Mouse (Mus musculus): Measurements from ENCODE around the gene Abat. TPM values are rescaled to one million over a fixed set of nuclear protein-coding genes. Genes with fewer than 3 reads are reported as not detected.

The Abat gene
- polyA plus RNA-seq, 1 experiment from 2014 or later, result 36.1 TPM

- Histone ChIP-seq H3K4me2 (replicated peaks) (no peak overlapping the region), H3K4me3 (no peak overlapping the region), H3K36me3 (peaks cover 19% of the 10 kb centered on the region), H3K4me1 (peaks cover 42% of the 10 kb centered on the region), H3K9me3 (no peaks in the 10 kb centered on the region), H3K27ac (no peak overlapping the region), H3K27me3 (0 out of 2 replicates have a peak, but pooled peaks cover 7% of the 10 kb centered on the region), H3K9ac (no peak overlapping the region)
- 61% methylated on average over 2 of the region's 2 CpGs for WGBS
- ATAC-seq (ENCODE audit: low FRiP score, low read depth), result no peak
These were observed 155.2 kb downstream of the Abat start for GRCm38 (mm10) chr16:8668386-8668785.

GRCm38 (mm10) chr16:8669432-8669831 lies 156.2 kb downstream of the Abat start:
- WGBS, result 62% methylated on average over 5 of the region's 5 CpGs
- peak overlapping the region; percentile 75 for H3K9ac ChIP-seq
- peaks cover 14% of the 10 kb centered on the region; the same call in 1 of the 2 replicates for H3K36me3 ChIP-seq
- H3K4me1 ChIP-seq, result peaks cover 42% of the 10 kb centered on the region
- H3K27ac ChIP-seq, result no peak overlapping the region; the same call in 1 of the 2 replicates
- H3K9me3 ChIP-seq, result no peaks in the 10 kb centered on the region
- peak overlapping the region; percentile 61 for H3K4me3 ChIP-seq
- peak overlapping the region; percentile 84 for H3K4me2 ChIP-seq (replicated peaks)
- H3K27me3 ChIP-seq, result 0 out of 2 replicates have a peak, but pooled peaks cover 8% of the 10 kb centered on the region
- no peak for ATAC-seq (ENCODE audit: low FRiP score, low read depth)

GRCm38 (mm10) chr16:8670041-8671035 lies 157.1 kb downstream of the Abat start:
- peak overlapping the region; percentile 84 for H3K4me2 ChIP-seq (replicated peaks)
- H3K27me3 ChIP-seq, result 0 out of 2 replicates have a peak, but pooled peaks cover 8% of the 10 kb centered on the region
- 8% methylated on average over 15 of the region's 15 CpGs for WGBS
- peaks cover 42% of the 10 kb centered on the region for H3K4me1 ChIP-seq
- peak overlapping the region; percentile 61 for H3K4me3 ChIP-seq
- H3K36me3 ChIP-seq, result peaks cover 14% of the 10 kb centered on the region; the same call in 1 of the 2 replicates
- H3K27ac ChIP-seq, result peak overlapping the region; percentile 69
- no peaks in the 10 kb centered on the region for H3K9me3 ChIP-seq
- ATAC-seq (ENCODE audit: low FRiP score, low read depth), result no peak
- peak overlapping the region; percentile 75 for H3K9ac ChIP-seq

Small RNAs within 50 kb of the gene (microRNA-seq; reads per million reads assigned to microRNA genes)
- not detected for gene Gm22137

Other genes starting within 250 kb of the Abat start
- 0.13 and 0.23 TPM in 2 replicates for gene Tmem114, start 88.3 kb upstream of the Abat start, polyA plus RNA-seq (2015; fragmentation: Nextera tagmentation; extraction: Ambion mirVana)
- 22.8 and 24.7 TPM in 2 replicates for gene Mettl22, start 42.6 kb upstream of the Abat start, polyA plus RNA-seq (2015; fragmentation: Nextera tagmentation; extraction: Ambion mirVana)
- gene Pmm2, start 124.2 kb downstream of the Abat start, polyA plus RNA-seq (2015; fragmentation: Nextera tagmentation; extraction: Ambion mirVana), result 53.1 and 53.3 TPM in 2 replicates
- gene Tmem186, start 124.3 kb downstream of the Abat start, polyA plus RNA-seq (2015; fragmentation: Nextera tagmentation; extraction: Ambion mirVana), result 21.1 and 21.8 TPM in 2 replicates
- 108 and 109 TPM in 2 replicates for gene Carhsp1, start 158.7 kb downstream of the Abat start, polyA plus RNA-seq (2015; fragmentation: Nextera tagmentation; extraction: Ambion mirVana)
- not detected in 2 replicates for gene Gm5767, start 167.3 kb downstream of the Abat start, polyA plus RNA-seq (2015; fragmentation: Nextera tagmentation; extraction: Ambion mirVana)